ENCODE assay signal across 18 mouse cellular contexts in genomic region chr2:59054339-59054738, GRCm38 (mm10).
A peak's percentile ranks its signal among the peaks of the same experiment; 100 is the strongest.
DNase-seq lines count a peak whose midpoint lies in the region; ATAC-seq and TF ChIP-seq lines count a peak whose summit lies in the region.
"Had no signal": no experiment of that assay in that cellular context is flagged by ENCODE, and none has a peak within 500 bp of the region (broad histone marks: within the 10 kb centered on the region; RNA-seq: fewer than 3 reads in every experiment).

No protein-coding gene starts in this region.

- H3K9ac ChIP-seq in forebrain, embryonic 14.5 days (ENCODE audit: low read length): no peak overlapping the region
- no peak overlapping the region for H3K9ac ChIP-seq in ES-E14 (ENCODE audit: insufficient read depth, low read depth, low read length, poor library complexity, severe bottlenecking)
- H3K9ac ChIP-seq in midbrain, embryonic 15.5 days: no peak overlapping the region
- no peak overlapping the region for H3K9ac ChIP-seq in heart, embryonic 12.5 days
- H3K9ac ChIP-seq: heart, embryonic 15.5 days; hindbrain, embryonic 13.5 days; liver, embryonic 13.5 days had no signal

- no peak overlapping the region for H3K27ac ChIP-seq in forebrain, embryonic 14.5 days (ENCODE audit: low read depth, low read length)
- H3K27ac ChIP-seq in forebrain, embryonic 10.5 days: no peak overlapping the region
- H3K27ac ChIP-seq in ES-E14 (ENCODE audit: insufficient read depth, low read depth, low read length, poor library complexity, severe bottlenecking): no peak overlapping the region
- H3K27ac ChIP-seq in midbrain, embryonic 15.5 days: no peak overlapping the region
- no peak overlapping the region for H3K27ac ChIP-seq in heart, embryonic 12.5 days (ENCODE audit: poor library complexity, severe bottlenecking)
- H3K27ac ChIP-seq: heart, embryonic 15.5 days; hindbrain, embryonic 13.5 days; limb, embryonic 10.5 days; liver, embryonic 13.5 days had no signal

- no peak overlapping the region for H3K4me3 ChIP-seq in forebrain, embryonic 14.5 days (ENCODE audit: low read depth, low read length)
- H3K4me3 ChIP-seq in forebrain, embryonic 10.5 days: no peak overlapping the region
- H3K4me3 ChIP-seq in ES-E14 (ENCODE audit: insufficient read depth in 1 of 2, low read depth in 1 of 2, low read length in 2 of 2, poor library complexity in 1 of 2, severe bottlenecking in 1 of 2): no peak overlapping the region
- H3K4me3 ChIP-seq in midbrain, embryonic 15.5 days: no peak overlapping the region
- H3K4me3 ChIP-seq in heart, embryonic 12.5 days: no peak overlapping the region
- H3K4me3 ChIP-seq: heart, embryonic 15.5 days; hindbrain, embryonic 13.5 days; limb, embryonic 10.5 days; liver, embryonic 13.5 days had no signal

- H3K4me2 ChIP-seq in forebrain, embryonic 14.5 days (ENCODE audit: low read length): no peak overlapping the region
- no peak overlapping the region for H3K4me2 ChIP-seq in midbrain, embryonic 15.5 days
- H3K4me2 ChIP-seq in heart, embryonic 12.5 days: no peak overlapping the region
- H3K4me2 ChIP-seq: heart, embryonic 15.5 days; hindbrain, embryonic 13.5 days; liver, embryonic 13.5 days had no signal

- 66% methylated on average over 5 of the region's 5 CpGs for WGBS in forebrain, embryonic 14.5 days
- 67% methylated on average over 5 of the region's 5 CpGs for WGBS in forebrain, embryonic 10.5 days
- WGBS in midbrain, embryonic 15.5 days: 57% methylated on average over 5 of the region's 5 CpGs
- WGBS in heart, embryonic 12.5 days: 67% methylated on average over 5 of the region's 5 CpGs

- no peaks in the 10 kb centered on the region for H3K36me3 ChIP-seq in forebrain, embryonic 14.5 days (ENCODE audit: control insufficient read depth, insufficient read depth, low read length)
- H3K36me3 ChIP-seq in forebrain, embryonic 10.5 days (replicated peaks): no peaks in the 10 kb centered on the region
- H3K36me3 ChIP-seq in ES-E14 (ENCODE audit: control insufficient read depth, insufficient read depth, low read length, poor library complexity, severe bottlenecking): no peaks in the 10 kb centered on the region
- no peaks in the 10 kb centered on the region for H3K36me3 ChIP-seq in midbrain, embryonic 15.5 days (replicated peaks)
- H3K36me3 ChIP-seq in heart, embryonic 12.5 days: no peaks in the 10 kb centered on the region
- H3K36me3 ChIP-seq: heart, embryonic 15.5 days; hindbrain, embryonic 13.5 days; limb, embryonic 10.5 days; liver, embryonic 13.5 days had no signal

- no peaks in the 10 kb centered on the region for H3K4me1 ChIP-seq in forebrain, embryonic 14.5 days (ENCODE audit: control insufficient read depth, insufficient read depth, low read length)
- peaks cover 24% of the 10 kb centered on the region for H3K4me1 ChIP-seq in forebrain, embryonic 10.5 days
- peaks cover 2 to 9% of the 10 kb centered on the region in 2 experiments; a peak in 2 of 4 replicates for H3K4me1 ChIP-seq in ES-E14 (ENCODE audit: control insufficient read depth in 2 of 2, insufficient read depth in 2 of 2, low read length in 2 of 2, poor library complexity in 1 of 2)
- H3K4me1 ChIP-seq in midbrain, embryonic 15.5 days: 0 out of 2 replicates have a peak, but pooled peaks cover under 1% of the 10 kb centered on the region
- peaks cover 6% of the 10 kb centered on the region for H3K4me1 ChIP-seq in heart, embryonic 12.5 days (replicated peaks)
- H3K4me1 ChIP-seq: limb, embryonic 10.5 days; liver, embryonic 13.5 days had no signal

- no peaks in the 10 kb centered on the region for H3K9me3 ChIP-seq in forebrain, embryonic 14.5 days (replicated peaks; ENCODE audit: control insufficient read depth, low read length)
- H3K9me3 ChIP-seq in forebrain, embryonic 10.5 days: no peaks in the 10 kb centered on the region
- no peaks in the 10 kb centered on the region for H3K9me3 ChIP-seq in ES-E14 (ENCODE audit: control insufficient read depth, insufficient read depth, low read depth, low read length)
- no peaks in the 10 kb centered on the region for H3K9me3 ChIP-seq in midbrain, embryonic 15.5 days
- no peaks in the 10 kb centered on the region for H3K9me3 ChIP-seq in heart, embryonic 12.5 days (replicated peaks)
- H3K9me3 ChIP-seq: heart, embryonic 15.5 days; hindbrain, embryonic 13.5 days; limb, embryonic 10.5 days; liver, embryonic 13.5 days had no signal

- DNase-seq in forebrain, embryonic 14.5 days (ENCODE audit: low spot score): peak; percentile 36
- no peak for DNase-seq in forebrain, embryonic 10.5 days (ENCODE audit: extremely low spot score, low spot score)
- DNase-seq in ES-E14 (ENCODE audit: low read depth, low spot score): no peak
- DNase-seq in cerebellum, adult 9-10 months: peak; percentile 89
- DNase-seq in layer of hippocampus, adult 9-11 months: peak; percentile 48
- no peak for DNase-seq in adrenal gland, postnatal 4 days (ENCODE audit: low spot score in 2 of 2)
- DNase-seq: adrenal gland, adult 2 months; kidney, postnatal 25 days; liver, embryonic 13.5 days; lung, postnatal 36 days; midbrain, embryonic 14.5 days had no signal

- H3K27me3 ChIP-seq in forebrain, embryonic 14.5 days (replicated peaks; ENCODE audit: control insufficient read depth, insufficient read depth, low read length): no peaks in the 10 kb centered on the region
- no peaks in the 10 kb centered on the region for H3K27me3 ChIP-seq in forebrain, embryonic 10.5 days (ENCODE audit: poor library complexity, severe bottlenecking)
- no peaks in the 10 kb centered on the region for H3K27me3 ChIP-seq in midbrain, embryonic 15.5 days (replicated peaks)
- H3K27me3 ChIP-seq in heart, embryonic 12.5 days (replicated peaks): no peaks in the 10 kb centered on the region
- H3K27me3 ChIP-seq: heart, embryonic 15.5 days; hindbrain, embryonic 13.5 days; liver, embryonic 13.5 days; Patski had no signal

- ATAC-seq in forebrain, embryonic 14.5 days: no peak
- ATAC-seq in midbrain, embryonic 15.5 days (replicated peaks): no peak
- ATAC-seq in heart, embryonic 12.5 days (ENCODE audit: insufficient number of reproducible peaks, low FRiP score): no peak
- ATAC-seq: intestine, embryonic 16.5 days; Patski had no signal

- in situ Hi-C loops in ES-E14 (cut with MboI; ENCODE audit: low sequenced_read_pairs in 2 of 2, unreplicated experiment in 2 of 2): no loop called here

TF ChIP-seq in ES-E14, 5 proteins besides CTCF, POLR2A, EP300 and RAD21:
- TF ChIP-seq ZC3H11A (IDR thresholded peaks at IDR 0.05; ENCODE audit: borderline replicate concordance, low read depth, low read length) (no peak), CHD2 (IDR thresholded peaks at IDR 0.05; ENCODE audit: low read depth, low read length) (no peak), ZNF384 (IDR thresholded peaks at IDR 0.05; ENCODE audit: low read depth, low read length) (peak; percentile 80)

Comparison
In these comparisons a context has a peak if more than half of its experiments do, and no peak if none do; other contexts are left out.
1. DNase-seq: peak in forebrain, embryonic 14.5 days (single experiment), cerebellum, adult 9-10 months (single experiment) and layer of hippocampus, adult 9-11 months (single experiment); none in forebrain, embryonic 10.5 days (single experiment), ES-E14 (single experiment) and adrenal gland, postnatal 4 days (0 of 2).